Mouse (Mus musculus) CH12F3 (cell line): ENCODE results near the gene Atad3a.

Experiments used
- in situ Hi-C: fragments of 300-500 bp; cut with MboI; formaldehyde crosslinking; loops from 2 replicates; pipeline ENCODE4 v1.14.3; 2020; ENCODE audit warnings: low sequenced_read_pairs

The Atad3a gene

DNA sequence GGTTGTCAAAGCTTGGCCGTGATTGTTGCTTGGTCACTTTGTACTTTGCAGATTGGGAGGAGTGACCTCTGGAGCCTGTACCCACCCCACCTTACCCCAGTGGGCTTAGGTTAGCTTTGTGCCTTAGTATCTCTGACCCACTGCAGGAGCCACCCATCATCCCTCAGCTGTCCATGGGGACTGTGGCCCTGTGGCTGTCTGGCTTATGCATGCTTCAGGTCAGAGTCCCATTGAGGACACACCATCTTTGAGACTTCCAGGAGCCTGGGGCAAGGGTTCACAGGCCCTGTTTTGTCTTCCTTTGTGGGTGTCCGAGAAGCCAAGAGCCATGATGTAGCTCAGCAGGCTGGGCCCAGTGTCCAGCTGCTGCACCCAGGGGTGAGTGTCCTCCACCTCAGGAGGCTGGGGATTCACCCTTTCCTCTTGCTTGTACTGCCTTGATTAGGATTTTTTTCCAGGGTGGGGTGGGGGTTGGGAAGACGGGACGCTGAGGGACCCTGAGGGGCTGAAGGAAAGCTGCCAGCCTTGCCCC lies 65.3 kb downstream of the Atad3a start:
- in situ Hi-C loops, result no loop called here

DNA sequence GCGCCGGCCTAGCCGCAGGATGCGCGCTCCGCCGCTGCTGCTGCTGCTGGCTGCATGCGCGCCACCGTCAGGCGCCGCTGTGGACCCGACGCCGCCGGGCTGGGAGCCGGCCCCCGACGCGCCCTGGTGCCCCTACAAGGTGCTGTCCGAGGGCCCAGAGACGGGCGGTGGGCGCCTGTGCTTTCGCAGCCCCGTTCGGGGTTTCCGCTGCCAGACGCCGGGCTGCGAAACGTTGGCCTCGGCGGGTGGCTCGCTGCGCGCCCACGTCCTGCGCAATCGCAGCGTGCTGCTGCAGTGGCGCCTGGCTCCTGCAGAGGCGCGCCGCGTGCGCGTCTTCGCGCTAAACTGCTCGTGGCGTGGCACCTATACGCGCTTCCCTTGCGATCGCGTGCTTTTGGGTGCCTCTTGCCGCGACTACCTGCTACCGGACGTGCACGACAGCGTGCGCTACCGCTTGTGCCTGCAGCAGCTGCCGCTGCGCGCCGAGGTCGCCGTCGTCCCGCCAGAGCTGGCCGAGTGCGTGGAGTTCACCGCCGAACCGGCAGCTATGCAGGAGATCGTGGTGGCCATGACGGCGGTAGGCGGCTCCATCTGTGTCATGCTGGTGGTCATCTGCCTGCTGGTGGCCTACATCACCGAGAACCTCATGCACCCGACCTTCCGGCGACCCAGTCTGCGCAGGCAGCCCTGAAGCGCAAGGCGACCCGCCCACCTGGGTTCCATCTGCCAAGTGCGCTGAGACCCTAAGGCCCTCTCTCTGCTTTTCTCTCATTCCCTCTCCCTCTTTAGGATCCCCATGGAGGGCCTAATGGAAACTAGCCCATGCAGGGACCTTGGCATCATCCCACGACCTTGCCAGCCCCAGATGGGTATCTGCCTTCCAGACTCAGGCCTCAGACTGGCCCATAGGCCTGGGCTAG lies 66.2 kb downstream of the Atad3a start:
- in situ Hi-C loops, result no loop called here

DNA sequence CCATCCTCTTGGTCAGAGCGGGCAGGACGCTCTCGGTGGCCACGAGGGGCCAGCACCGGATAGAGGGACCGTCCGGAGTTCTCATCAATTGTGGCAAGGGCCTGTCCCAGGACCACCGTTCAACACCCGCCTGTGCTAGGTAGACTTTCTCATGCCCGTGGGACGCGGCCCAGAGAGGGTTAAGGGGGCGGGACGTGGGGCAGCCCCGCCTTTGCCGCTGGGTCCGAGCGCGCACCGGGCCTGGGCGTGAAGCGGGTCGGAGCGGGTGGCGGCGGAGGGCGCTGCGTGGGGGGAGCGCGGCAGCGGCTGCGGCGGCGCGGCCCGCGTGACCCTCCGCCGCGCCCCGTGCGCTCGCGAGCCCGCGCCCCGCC lies 66.8 kb downstream of the Atad3a start, which contains the start of gene Fndc10:
Gene Fndc10, plus strand, starts transcription at position 232 of the 371 bp plus-strand sequence.
- in situ Hi-C loops, result no loop called here

DNA sequence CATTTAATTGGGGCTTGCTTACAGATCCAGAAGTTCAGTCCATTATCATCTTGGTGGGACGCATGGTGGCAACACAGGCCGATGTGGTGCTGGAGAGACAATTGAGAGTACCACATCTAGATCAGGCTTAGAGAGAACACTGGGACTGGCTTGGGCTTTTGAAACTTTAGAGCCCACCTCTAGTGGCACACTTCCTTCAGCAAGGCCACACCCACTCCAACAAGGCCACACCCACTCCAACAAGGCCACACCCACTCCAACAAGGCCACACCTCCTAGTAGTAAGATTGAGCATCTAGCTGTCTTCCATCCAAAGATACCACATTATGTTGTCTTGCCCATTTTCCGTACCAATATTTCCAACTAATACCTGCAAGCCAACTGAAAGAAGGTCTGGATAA lies 68.5 kb downstream of the Atad3a start:
- in situ Hi-C loops, result no loop called here
